ENCODE assay signal across 23 mouse cellular contexts in the genomic region with DNA sequence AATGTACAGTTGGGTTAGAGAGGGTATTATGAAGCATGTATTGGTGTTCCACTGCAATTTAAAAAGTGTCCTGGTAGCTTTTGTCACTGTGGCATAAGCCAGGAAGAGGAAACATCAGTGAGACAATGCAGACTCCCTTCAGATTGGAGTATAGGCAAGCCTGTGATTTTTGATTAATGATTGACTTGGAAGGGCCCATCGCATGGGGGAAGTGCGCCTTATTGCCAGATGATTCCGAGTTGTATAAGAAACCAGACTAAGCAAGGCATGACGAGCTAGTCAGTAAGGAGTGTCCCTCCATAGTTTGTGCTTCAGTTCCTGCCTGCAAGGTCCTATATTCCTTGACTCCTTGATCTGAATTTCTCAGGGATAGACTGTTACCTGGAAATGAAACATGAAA.
DNase-seq lines count a peak whose midpoint lies in the region; ATAC-seq and TF ChIP-seq lines count a peak whose summit lies in the region.
"Had no signal": no experiment of that assay in that cellular context is flagged by ENCODE, and none has a peak within 500 bp of the region (broad histone marks: within the 10 kb centered on the region; RNA-seq: fewer than 3 reads in every experiment).

No protein-coding gene starts in this region.

- H3K9me3 ChIP-seq in kidney, embryonic 14.5 days (ENCODE audit: control insufficient read depth, low read length): no peaks in the 10 kb centered on the region
- no peaks in the 10 kb centered on the region for H3K9me3 ChIP-seq in kidney, embryonic 16.5 days (ENCODE audit: low read length)
- H3K9me3 ChIP-seq: embryonic facial prominence, embryonic 13.5 days; embryonic facial prominence, embryonic 15.5 days; forebrain, embryonic 10.5 days; forebrain, embryonic 12.5 days had no signal

- no peaks in the 10 kb centered on the region for H3K36me3 ChIP-seq in kidney, embryonic 14.5 days (ENCODE audit: control insufficient read depth, insufficient read depth, low read length)
- no peaks in the 10 kb centered on the region for H3K36me3 ChIP-seq in kidney, embryonic 16.5 days (ENCODE audit: insufficient read depth, low read length)
- H3K36me3 ChIP-seq: embryonic facial prominence, embryonic 13.5 days; embryonic facial prominence, embryonic 15.5 days; forebrain, embryonic 10.5 days; forebrain, embryonic 12.5 days had no signal

- H3K4me3 ChIP-seq in kidney, embryonic 14.5 days (ENCODE audit: low read length): no peak overlapping the region
- no peak overlapping the region for H3K4me3 ChIP-seq in kidney, embryonic 16.5 days (ENCODE audit: low read length)
- no peak overlapping the region for H3K4me3 ChIP-seq in left cerebral cortex, adult 2 months
- H3K4me3 ChIP-seq: embryonic facial prominence, embryonic 13.5 days; embryonic facial prominence, embryonic 15.5 days; erythroblast, embryonic 14.5 days; forebrain, embryonic 10.5 days; forebrain, embryonic 12.5 days had no signal

- intact Hi-C loops in left cerebral cortex, adult 2 months (cut with DNase I): no loop called here

- no peaks in the 10 kb centered on the region for H3K27me3 ChIP-seq in kidney, embryonic 14.5 days (ENCODE audit: control insufficient read depth, insufficient read depth, low read length)
- H3K27me3 ChIP-seq in kidney, embryonic 16.5 days (ENCODE audit: insufficient read depth, low read length): no peaks in the 10 kb centered on the region
- H3K27me3 ChIP-seq: embryonic facial prominence, embryonic 13.5 days; embryonic facial prominence, embryonic 15.5 days; forebrain, embryonic 12.5 days had no signal

- peak; percentile 43; the same call in 1 of the 2 replicates for ATAC-seq in kidney, embryonic 14.5 days (ENCODE audit: low FRiP score, low TSS enrichment)
- ATAC-seq in kidney, embryonic 16.5 days (ENCODE audit: low FRiP score, low TSS enrichment): 0 out of 2 replicates have a peak, but pooled peaks have one; percentile 73
- ATAC-seq in inflammation-experienced regulatory T-cells, adult 6 months: no peak
- ATAC-seq: forebrain, embryonic 14.5 days had no signal

- no peak for TF ChIP-seq CTCF in left cerebral cortex, adult 2 months (IDR thresholded peaks at IDR 0.05)

- DNase-seq in kidney, adult 11 months: no peak
- DNase-seq in kidney, postnatal 36 days: no peak
- DNase-seq in left cerebral cortex, adult 2 months (ENCODE audit: extremely low spot score in 1 of 2, low spot score in 2 of 2): no peak
- DNase-seq in left cerebral cortex, adult 11 months (ENCODE audit: low spot score): no peak
- DNase-seq: adrenal gland, adult 2 months; adrenal gland, postnatal 10 days; adrenal gland, postnatal 25 days; cerebellum, adult 11 months; cerebellum, adult 18-20 months; cerebellum, adult 8-10 months; cerebellum, adult 9-11 months; cerebellum, postnatal 14 days; cerebellum, postnatal 36 days; embryo, embryonic 11 days had no signal

- no peak overlapping the region for H3K4me2 ChIP-seq in kidney, embryonic 14.5 days (replicated peaks; ENCODE audit: low read depth, low read length)
- H3K4me2 ChIP-seq in kidney, embryonic 16.5 days (replicated peaks; ENCODE audit: low read depth, low read length): no peak overlapping the region
- H3K4me2 ChIP-seq: embryonic facial prominence, embryonic 13.5 days; embryonic facial prominence, embryonic 15.5 days; forebrain, embryonic 12.5 days had no signal

- no peak overlapping the region for H3K9ac ChIP-seq in kidney, embryonic 14.5 days (ENCODE audit: low read depth, low read length)
- H3K9ac ChIP-seq in kidney, embryonic 16.5 days (replicated peaks; ENCODE audit: low read length): no peak overlapping the region
- H3K9ac ChIP-seq: embryonic facial prominence, embryonic 13.5 days; embryonic facial prominence, embryonic 15.5 days; forebrain, embryonic 12.5 days had no signal

- WGBS in kidney, embryonic 14.5 days: 59% methylated on average over 4 of the region's 4 CpGs
- 57% methylated on average over 4 of the region's 4 CpGs for WGBS in kidney, embryonic 16.5 days

- H3K4me1 ChIP-seq in kidney, embryonic 14.5 days (ENCODE audit: control insufficient read depth, insufficient read depth, low read length): no peaks in the 10 kb centered on the region
- H3K4me1 ChIP-seq in kidney, embryonic 16.5 days (ENCODE audit: insufficient read depth, low read length): no peaks in the 10 kb centered on the region
- H3K4me1 ChIP-seq: embryonic facial prominence, embryonic 13.5 days; embryonic facial prominence, embryonic 15.5 days; forebrain, embryonic 10.5 days; forebrain, embryonic 12.5 days had no signal

- no peak overlapping the region for H3K27ac ChIP-seq in kidney, embryonic 14.5 days (ENCODE audit: low read depth, low read length)
- no peak overlapping the region for H3K27ac ChIP-seq in kidney, embryonic 16.5 days (ENCODE audit: low read length)
- 0 out of 2 replicates have a peak overlapping the region, but pooled peaks have one; percentile 24 for H3K27ac ChIP-seq in left cerebral cortex, adult 2 months
- H3K27ac ChIP-seq: embryonic facial prominence, embryonic 13.5 days; embryonic facial prominence, embryonic 15.5 days; forebrain, embryonic 10.5 days; forebrain, embryonic 12.5 days had no signal
